Mouse (Mus musculus): ENCODE measurements around the gene 1810024B03Rik.
"Not testable (repeated sequence)": the region's sequence is repeated elsewhere in the genome, so short reads cannot be mapped to it uniquely, and the experiment has no call there.

1810024B03Rik gene

GRCm38 (mm10) chr2:127207547-127208451 lies at the start of gene 1810024B03Rik, which contains the start of gene Snrnp200:
TSS of gene 1810024B03Rik (minus strand) at chr2:127208280.
TSS of gene Snrnp200 (plus strand) at chr2:127208386.
- DNase-seq (ENCODE audit: inconsistent ontology term) = peak; percentile 89

- no peak for DNase-seq (ENCODE audit: inconsistent ontology term)
These were observed 47.2 kb upstream of the 1810024B03Rik start for GRCm38 (mm10) chr2:127255294-127255693.

GRCm38 (mm10) chr2:127254604-127255134 lies 46.6 kb upstream of the 1810024B03Rik start:
- no peak for DNase-seq (ENCODE audit: inconsistent ontology term)

- no peak for DNase-seq (ENCODE audit: inconsistent ontology term)
These were observed 44.7 kb upstream of the 1810024B03Rik start for GRCm38 (mm10) chr2:127252787-127253186.

GRCm38 (mm10) chr2:127251880-127252527 lies 43.9 kb upstream of the 1810024B03Rik start:
- DNase-seq (ENCODE audit: inconsistent ontology term) = no peak

GRCm38 (mm10) chr2:127251457-127251856 lies 43.4 kb upstream of the 1810024B03Rik start:
- no peak for DNase-seq (ENCODE audit: inconsistent ontology term)

GRCm38 (mm10) chr2:127250291-127251008 lies 42.4 kb upstream of the 1810024B03Rik start:
- no peak for DNase-seq (ENCODE audit: inconsistent ontology term)

- DNase-seq (ENCODE audit: inconsistent ontology term) = peak; percentile 74
These were observed 40.4 kb upstream of the 1810024B03Rik start for GRCm38 (mm10) chr2:127248334-127249004.

GRCm38 (mm10) chr2:127247592-127248333 lies 39.7 kb upstream of the 1810024B03Rik start, which contains the start of the genes Ciao1 and Tmem127:
TSS of gene Ciao1 (minus strand) at chr2:127247816.
TSS of gene Tmem127 (plus strand) at chr2:127247908.
- DNase-seq (ENCODE audit: inconsistent ontology term) = peak; percentile 99

- DNase-seq (ENCODE audit: inconsistent ontology term) = no peak
These were observed 32.0 kb upstream of the 1810024B03Rik start for GRCm38 (mm10) chr2:127240065-127240464.

GRCm38 (mm10) chr2:127237897-127238610 lies 30.0 kb upstream of the 1810024B03Rik start:
- no peak for DNase-seq (ENCODE audit: inconsistent ontology term)

- no peak for DNase-seq (ENCODE audit: inconsistent ontology term)
These were observed 17.2 kb upstream of the 1810024B03Rik start for GRCm38 (mm10) chr2:127225261-127225660.

- DNase-seq (ENCODE audit: inconsistent ontology term) = no peak
These were observed 9.7 kb upstream of the 1810024B03Rik start for GRCm38 (mm10) chr2:127217746-127218145.

GRCm38 (mm10) chr2:127210701-127211100 lies 2.6 kb upstream of the 1810024B03Rik start:
- no peak for DNase-seq (ENCODE audit: inconsistent ontology term)

GRCm38 (mm10) chr2:127208452-127208769 lies 331 bp upstream of the 1810024B03Rik start:
- DNase-seq (ENCODE audit: inconsistent ontology term) = no peak

- DNase-seq (ENCODE audit: inconsistent ontology term) = no peak
These were observed 1.2 kb downstream of the 1810024B03Rik start for GRCm38 (mm10) chr2:127206916-127207315.

- DNase-seq (ENCODE audit: inconsistent ontology term) = not testable (repeated sequence)
These were observed 2.1 kb downstream of the 1810024B03Rik start for GRCm38 (mm10) chr2:127205936-127206335.

- DNase-seq (ENCODE audit: inconsistent ontology term) = peak; percentile 9
These were observed 3.1 kb downstream of the 1810024B03Rik start for GRCm38 (mm10) chr2:127204932-127205331.

- no peak for DNase-seq (ENCODE audit: inconsistent ontology term)
These were observed 18.5 kb downstream of the 1810024B03Rik start for GRCm38 (mm10) chr2:127189574-127189973.

Measured in Muller cell, postnatal 12 days (primary cell).